Mouse (Mus musculus) erythroblast, embryonic 14.5 days (primary cell): ENCODE data around the gene Ptger2.

Source experiments
- GATA1 ChIP-seq: IDR thresholded peaks from 2 replicates; pipeline ENCODE4 v1.6.1; 2012; ENCODE audit warnings: low read length, inconsistent platforms, mixed read lengths
- TAL1 ChIP-seq: IDR thresholded peaks from 3 replicates; pipeline ENCODE4 v1.6.1; 2012; ENCODE audit warnings: low read length, inconsistent platforms, mixed read lengths

DNA sequence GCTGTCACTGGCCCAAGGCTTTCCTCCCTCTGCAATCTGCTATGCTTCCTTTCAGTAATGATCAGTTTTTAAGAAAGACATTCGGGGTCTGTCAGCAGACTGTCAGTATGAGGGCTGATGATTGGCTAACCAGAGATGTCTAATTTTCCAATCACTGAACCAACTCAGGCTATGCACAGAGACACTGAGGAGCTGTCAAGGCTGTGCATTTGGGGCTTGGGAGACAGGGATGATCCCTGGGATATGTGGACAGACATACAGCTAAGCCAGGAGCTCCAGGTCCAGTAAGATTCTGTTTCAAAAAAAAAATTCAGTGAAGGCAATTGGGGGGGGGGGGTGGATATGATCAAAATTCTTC is 62.4 kb downstream of the Ptger2 start:
- TF ChIP-seq GATA1 (no peak), TAL1 (no peak)
